Mouse (Mus musculus): ENCODE results near the gene Mmp24.

Mmp24 gene

DNA sequence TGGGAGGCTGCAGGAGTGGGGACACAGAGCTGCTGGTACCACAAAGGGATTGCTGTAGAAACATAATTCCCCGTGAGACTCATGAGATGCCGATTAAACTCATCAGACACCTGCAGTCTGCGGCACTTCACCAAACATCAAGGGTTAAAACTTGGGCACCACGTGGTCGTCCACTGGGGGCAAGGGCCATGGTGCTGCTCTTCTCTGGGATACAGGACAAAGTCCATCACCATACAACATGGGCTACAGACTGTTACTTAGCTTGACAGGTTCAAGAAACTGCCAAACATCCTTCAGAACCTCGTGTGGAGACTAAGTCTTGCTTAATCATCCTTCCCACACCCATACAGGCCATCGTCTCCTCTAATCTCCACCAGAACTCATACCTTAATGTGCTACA is 85.0 kb downstream of the Mmp24 start:
- DNase-seq (ENCODE audit: low read depth, low spot score), result no peak

- no peak for DNase-seq (ENCODE audit: low read depth, low spot score)
These were observed 86.4 kb downstream of the Mmp24 start for GRCm38 (mm10) chr2:155861581-155861980.

GRCm38 (mm10) chr2:155862573-155863300 is 87.6 kb downstream of the Mmp24 start:
- DNase-seq (ENCODE audit: low read depth, low spot score), result no peak

DNA sequence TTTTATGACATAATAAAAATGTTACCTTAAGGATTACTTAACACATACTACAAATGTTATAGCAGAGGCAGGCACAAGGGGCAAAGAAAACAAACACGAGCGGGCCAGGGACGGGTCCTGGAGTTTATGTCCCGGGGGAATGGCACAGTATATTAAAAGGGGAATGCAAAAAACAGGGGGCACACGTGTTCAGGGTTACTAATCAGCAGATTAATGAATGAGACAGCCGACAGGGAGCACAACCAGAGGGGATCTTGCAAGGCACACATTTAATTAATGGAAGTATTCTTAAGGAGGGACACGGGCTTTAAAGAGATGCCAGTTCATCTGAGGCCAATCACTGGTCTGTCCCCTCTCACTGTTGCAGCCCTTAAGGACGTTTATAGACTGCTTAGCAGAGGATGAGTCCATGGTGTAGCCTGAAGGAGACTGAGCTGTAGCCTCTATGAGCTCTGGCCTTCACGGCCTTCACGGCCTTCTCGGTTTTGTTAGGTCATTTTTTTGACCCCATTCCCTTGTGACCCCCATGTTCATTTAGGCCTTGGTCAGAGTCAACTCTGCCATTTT is 88.2 kb downstream of the Mmp24 start:
- DNase-seq (ENCODE audit: low read depth, low spot score), result no peak

All from WW6 (cell line).